Mouse (Mus musculus) midbrain, embryonic 12.5 days (tissue): Measurements from ENCODE around the gene Fam19a1. TPM values are rescaled to one million over a fixed set of nuclear protein-coding genes. Genes with fewer than 3 reads are reported as not detected.

Source experiments
- ATAC-seq: fragments of 200-750 bp; cut with Nextera tagmentation; 2 replicates; pipeline ENCODE4 v1.8.0; 2017; ENCODE audit warnings: low read depth, moderate TSS enrichment, moderate library complexity; ENCODE audit not compliant: low FRiP score
- H3K27ac ChIP-seq: fragments of 300-500 bp; sonication (generic); replicated peaks from 2 replicates; pipeline ENCODE4 v1.5.1; 2016; ENCODE audit warnings: mild to moderate bottlenecking
- H3K27me3 ChIP-seq: fragments of 300-500 bp; sonication (generic); 2 replicates; pipeline ENCODE4 v1.6.1; 2016; ENCODE audit warnings: mild to moderate bottlenecking
- H3K36me3 ChIP-seq: fragments of 300-500 bp; sonication (generic); 2 replicates; pipeline ENCODE4 v1.6.1; 2016
- H3K4me1 ChIP-seq: fragments of 300-500 bp; sonication (generic); 2 replicates; pipeline ENCODE4 v1.6.1; 2016
- H3K4me2 ChIP-seq: fragments of 300-500 bp; sonication (generic); replicated peaks from 2 replicates; pipeline ENCODE4 v1.6.1; 2016; ENCODE audit warnings: mild to moderate bottlenecking, moderate library complexity
- H3K4me3 ChIP-seq: fragments of 300-500 bp; sonication (generic); 2 replicates; pipeline ENCODE4 v1.5.1; 2016; ENCODE audit warnings: mild to moderate bottlenecking
- H3K9ac ChIP-seq: fragments of 300-500 bp; sonication (generic); replicated peaks from 2 replicates; pipeline ENCODE4 v1.6.1; 2016; ENCODE audit warnings: mild to moderate bottlenecking, moderate library complexity
- H3K9me3 ChIP-seq: fragments of 300-500 bp; sonication (generic); 2 replicates; pipeline ENCODE4 v1.6.1; 2016; ENCODE audit warnings: mild to moderate bottlenecking
- WGBS: fragments of 180-500 bp; shearing (Covaris S2); methylation state at CpG from one replicate; pipeline ENCODE4 v1.1.7; 2016; 5-methylcytosine and 5-hydroxymethylcytosine counted together
- polyA plus RNA-seq: library from polyadenylated mRNA; unstranded; fragments of >200 nt; fragmentation: Nextera tagmentation; extraction: Ambion mirVana; gene quantifications from 2 replicates; pipeline ENCODE4 v1.2.1, GENCODE M21; 2016

Gene Fam19a1
- polyA plus RNA-seq, 1 experiment from 2014 or later = 1.7 TPM

GRCm38 (mm10) chr6:96376773-96377172, 263.8 kb downstream of the Fam19a1 start:
- Histone ChIP-seq H3K27me3 (no peaks in the 10 kb centered on the region; the same call in 1 of the 2 replicates), H3K4me2 (no peak overlapping the region), H3K4me3 (no peak overlapping the region), H3K27ac (no peak overlapping the region), H3K9ac (no peak overlapping the region), H3K9me3 (no peaks in the 10 kb centered on the region), H3K4me1 (peaks cover 12% of the 10 kb centered on the region), H3K36me3 (no peaks in the 10 kb centered on the region)
- no peak for ATAC-seq
- WGBS = 67% methylated on average over 3 of the region's 3 CpGs

GRCm38 (mm10) chr6:96379229-96379628, 266.3 kb downstream of the Fam19a1 start:
- H3K4me3 ChIP-seq = no peak overlapping the region
- ATAC-seq = no peak
- no peak overlapping the region for H3K27ac ChIP-seq
- no peaks in the 10 kb centered on the region; the same call in 1 of the 2 replicates for H3K27me3 ChIP-seq
- H3K36me3 ChIP-seq = no peaks in the 10 kb centered on the region
- H3K4me2 ChIP-seq = no peak overlapping the region
- H3K9ac ChIP-seq = no peak overlapping the region
- H3K9me3 ChIP-seq = no peaks in the 10 kb centered on the region
- no peaks in the 10 kb centered on the region for H3K4me1 ChIP-seq
- WGBS = 55% methylated on average over 4 of the region's 4 CpGs

- H3K4me1 ChIP-seq = no peaks in the 10 kb centered on the region
- no peak for ATAC-seq
- H3K27ac ChIP-seq = no peak overlapping the region
- no peak overlapping the region for H3K4me3 ChIP-seq
- 76% methylated on average over 1 of the region's 1 CpGs for WGBS
- H3K9me3 ChIP-seq = no peaks in the 10 kb centered on the region
- no peaks in the 10 kb centered on the region for H3K36me3 ChIP-seq
- H3K27me3 ChIP-seq = no peaks in the 10 kb centered on the region
- no peak overlapping the region for H3K9ac ChIP-seq
- H3K4me2 ChIP-seq = no peak overlapping the region
Measured at GRCm38 (mm10) chr6:96384441-96384840, 271.5 kb downstream of the Fam19a1 start.

- no peaks in the 10 kb centered on the region for H3K9me3 ChIP-seq
- no peak overlapping the region for H3K9ac ChIP-seq
- H3K27ac ChIP-seq = no peak overlapping the region
- no peak for ATAC-seq
- H3K4me2 ChIP-seq = no peak overlapping the region
- H3K4me1 ChIP-seq = peaks cover 11% of the 10 kb centered on the region; the same call in 1 of the 2 replicates
- WGBS = 75% methylated on average over 4 of the region's 4 CpGs
- no peaks in the 10 kb centered on the region for H3K27me3 ChIP-seq
- H3K36me3 ChIP-seq = no peaks in the 10 kb centered on the region
- no peak overlapping the region for H3K4me3 ChIP-seq
Measured at GRCm38 (mm10) chr6:96418866-96419265, 305.9 kb downstream of the Fam19a1 start.

- H3K27me3 ChIP-seq = no peaks in the 10 kb centered on the region
- 68% methylated on average over 5 of the region's 5 CpGs for WGBS
- peaks cover 11% of the 10 kb centered on the region; the same call in 1 of the 2 replicates for H3K4me1 ChIP-seq
- H3K4me2 ChIP-seq = no peak overlapping the region
- no peak overlapping the region for H3K4me3 ChIP-seq
- no peak overlapping the region for H3K27ac ChIP-seq
- no peaks in the 10 kb centered on the region for H3K9me3 ChIP-seq
- no peaks in the 10 kb centered on the region for H3K36me3 ChIP-seq
- no peak overlapping the region for H3K9ac ChIP-seq
- ATAC-seq = 0 out of 2 replicates have a peak, but pooled peaks have one; percentile 19
Measured at GRCm38 (mm10) chr6:96419704-96420382, 306.9 kb downstream of the Fam19a1 start.

GRCm38 (mm10) chr6:96420515-96420914, 307.6 kb downstream of the Fam19a1 start:
- H3K4me3 ChIP-seq = no peak overlapping the region
- H3K9ac ChIP-seq = no peak overlapping the region
- no peak overlapping the region for H3K4me2 ChIP-seq
- 17% methylated on average over 2 of the region's 2 CpGs for WGBS
- H3K27me3 ChIP-seq = no peaks in the 10 kb centered on the region
- no peaks in the 10 kb centered on the region for H3K36me3 ChIP-seq
- no peaks in the 10 kb centered on the region for H3K9me3 ChIP-seq
- H3K27ac ChIP-seq = no peak overlapping the region
- peak; percentile 88 for ATAC-seq
- H3K4me1 ChIP-seq = peaks cover 11% of the 10 kb centered on the region; the same call in 1 of the 2 replicates

GRCm38 (mm10) chr6:96429390-96429789, 316.4 kb downstream of the Fam19a1 start:
- 68% methylated on average over 6 of the region's 6 CpGs for WGBS
- Histone ChIP-seq H3K27ac (no peak overlapping the region), H3K36me3 (no peaks in the 10 kb centered on the region), H3K4me3 (no peak overlapping the region), H3K4me1 (no peaks in the 10 kb centered on the region), H3K27me3 (no peaks in the 10 kb centered on the region), H3K9ac (no peak overlapping the region), H3K4me2 (no peak overlapping the region), H3K9me3 (no peaks in the 10 kb centered on the region)
- ATAC-seq = no peak

GRCm38 (mm10) chr6:96432397-96432796, 319.4 kb downstream of the Fam19a1 start:
- no peak overlapping the region for H3K4me2 ChIP-seq
- H3K27me3 ChIP-seq = no peaks in the 10 kb centered on the region
- no peak overlapping the region for H3K9ac ChIP-seq
- H3K4me1 ChIP-seq = no peaks in the 10 kb centered on the region
- H3K9me3 ChIP-seq = no peaks in the 10 kb centered on the region
- no peaks in the 10 kb centered on the region for H3K36me3 ChIP-seq
- no peak overlapping the region for H3K27ac ChIP-seq
- no peak for ATAC-seq
- no peak overlapping the region for H3K4me3 ChIP-seq
- WGBS = 81% methylated on average over 3 of the region's 3 CpGs

- Histone ChIP-seq H3K36me3 (no peaks in the 10 kb centered on the region), H3K27ac (no peak overlapping the region), H3K9ac (no peak overlapping the region), H3K4me3 (no peak overlapping the region), H3K4me2 (no peak overlapping the region), H3K9me3 (no peaks in the 10 kb centered on the region), H3K4me1 (no peaks in the 10 kb centered on the region), H3K27me3 (no peaks in the 10 kb centered on the region)
- WGBS = 69% methylated on average over 1 of the region's 1 CpGs
- ATAC-seq = no peak
Measured at GRCm38 (mm10) chr6:96433896-96434295, 320.9 kb downstream of the Fam19a1 start.

GRCm38 (mm10) chr6:96435545-96435944, 322.6 kb downstream of the Fam19a1 start:
- Histone ChIP-seq H3K27ac (no peak overlapping the region), H3K4me3 (no peak overlapping the region), H3K36me3 (no peaks in the 10 kb centered on the region), H3K4me2 (no peak overlapping the region), H3K4me1 (no peaks in the 10 kb centered on the region), H3K27me3 (no peaks in the 10 kb centered on the region), H3K9ac (no peak overlapping the region), H3K9me3 (no peaks in the 10 kb centered on the region)
- whole genome bisulfite sequencing = 85% methylated on average over 2 of the region's 2 CpGs
- ATAC-seq = no peak

GRCm38 (mm10) chr6:96437814-96438213, 324.9 kb downstream of the Fam19a1 start:
- Histone ChIP-seq H3K9me3 (no peaks in the 10 kb centered on the region), H3K9ac (no peak overlapping the region), H3K4me3 (no peak overlapping the region), H3K4me2 (no peak overlapping the region), H3K4me1 (no peaks in the 10 kb centered on the region), H3K27me3 (no peaks in the 10 kb centered on the region), H3K36me3 (no peaks in the 10 kb centered on the region), H3K27ac (no peak overlapping the region)
- WGBS = 72% methylated on average over 3 of the region's 3 CpGs
- ATAC-seq = no peak

- WGBS = 91% methylated on average over 2 of the region's 2 CpGs
- no peaks in the 10 kb centered on the region for H3K4me1 ChIP-seq
- no peaks in the 10 kb centered on the region for H3K27me3 ChIP-seq
- H3K36me3 ChIP-seq = no peaks in the 10 kb centered on the region
- H3K4me2 ChIP-seq = no peak overlapping the region
- no peak overlapping the region for H3K4me3 ChIP-seq
- no peak overlapping the region for H3K9ac ChIP-seq
- no peak for ATAC-seq
- H3K9me3 ChIP-seq = no peaks in the 10 kb centered on the region
- no peak overlapping the region for H3K27ac ChIP-seq
Measured at GRCm38 (mm10) chr6:96439419-96439818, 326.5 kb downstream of the Fam19a1 start.

GRCm38 (mm10) chr6:96441971-96442370, 329.0 kb downstream of the Fam19a1 start:
- H3K27me3 ChIP-seq = no peaks in the 10 kb centered on the region
- H3K4me3 ChIP-seq = no peak overlapping the region
- no peak overlapping the region for H3K27ac ChIP-seq
- no peak overlapping the region for H3K9ac ChIP-seq
- H3K4me1 ChIP-seq = no peaks in the 10 kb centered on the region
- no peaks in the 10 kb centered on the region for H3K9me3 ChIP-seq
- ATAC-seq = no peak
- no peak overlapping the region for H3K4me2 ChIP-seq
- WGBS = 95% methylated on average over 3 of the region's 3 CpGs
- no peaks in the 10 kb centered on the region for H3K36me3 ChIP-seq
